Mouse (Mus musculus): Measurements from ENCODE around the gene Gm7075. TPM values are rescaled to one million over a fixed set of nuclear protein-coding genes. Genes with fewer than 3 reads are reported as not detected.
A peak's percentile ranks its signal among the peaks of the same experiment; 100 is the strongest.
"Not testable (repeated sequence)": the region's sequence is repeated elsewhere in the genome, so short reads cannot be mapped to it uniquely, and the experiment has no call there.

Gm7075 gene
- total RNA-seq, 4 experiments from 2014 or later, result not detected

DNA sequence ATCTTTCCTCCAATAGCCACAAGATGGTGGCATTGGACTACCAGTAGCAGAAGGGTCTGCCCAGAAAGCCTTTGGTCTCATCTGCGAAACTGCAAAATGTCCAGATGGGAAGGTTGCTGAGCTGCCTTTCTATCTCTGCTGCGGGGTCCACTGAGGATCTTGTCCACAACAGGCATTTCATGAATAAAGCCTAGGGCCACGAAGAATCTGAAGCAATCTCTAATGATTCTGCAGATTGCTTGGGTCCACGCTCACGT, 1.1 kb upstream of the Gm7075 start:
- DNase-seq (ENCODE audit: low spot score in 2 of 2), result no peak

DNA sequence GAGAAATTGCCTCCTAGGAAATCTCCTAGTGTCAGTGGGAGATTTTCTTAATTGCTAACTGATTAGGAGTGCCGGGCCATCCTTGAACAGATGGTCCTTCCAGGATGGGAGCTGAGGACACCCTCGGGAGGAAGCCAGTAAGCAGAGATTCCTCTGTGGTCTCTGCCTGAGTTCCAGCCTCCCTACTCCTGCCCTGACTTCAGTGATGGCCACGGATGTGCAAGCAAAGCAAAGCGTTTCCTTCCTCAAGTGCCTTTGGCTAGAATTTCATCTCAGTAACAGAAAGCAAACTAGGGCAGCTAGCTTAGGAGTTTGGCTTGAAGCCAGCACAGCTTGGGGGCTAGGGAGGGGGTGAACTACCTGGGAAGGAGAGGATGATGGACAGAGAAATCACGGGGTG, 4.5 kb downstream of the Gm7075 start:
- DNase-seq (ENCODE audit: low spot score in 2 of 2), result no peak

DNA sequence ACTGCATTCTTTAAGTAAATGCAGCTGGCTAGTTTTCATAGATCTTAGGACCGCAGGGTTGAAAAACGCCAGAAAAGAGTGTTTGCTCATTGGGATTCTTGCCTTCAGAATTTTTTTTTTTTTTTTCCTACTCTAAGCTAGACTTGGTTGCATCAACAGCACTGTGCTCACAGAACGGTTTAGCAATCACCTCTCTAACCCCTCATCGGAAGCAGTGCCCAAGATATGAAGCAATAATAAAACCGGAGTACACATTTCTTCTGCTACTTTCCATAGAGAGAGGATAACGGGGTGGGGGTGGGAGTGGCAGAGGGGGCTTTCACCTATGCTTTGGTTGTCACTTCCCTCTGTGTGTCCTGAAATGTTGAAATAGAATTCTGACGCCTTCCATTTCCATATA, 5.7 kb downstream of the Gm7075 start:
- DNase-seq (ENCODE audit: low spot score in 2 of 2), result no peak

DNA sequence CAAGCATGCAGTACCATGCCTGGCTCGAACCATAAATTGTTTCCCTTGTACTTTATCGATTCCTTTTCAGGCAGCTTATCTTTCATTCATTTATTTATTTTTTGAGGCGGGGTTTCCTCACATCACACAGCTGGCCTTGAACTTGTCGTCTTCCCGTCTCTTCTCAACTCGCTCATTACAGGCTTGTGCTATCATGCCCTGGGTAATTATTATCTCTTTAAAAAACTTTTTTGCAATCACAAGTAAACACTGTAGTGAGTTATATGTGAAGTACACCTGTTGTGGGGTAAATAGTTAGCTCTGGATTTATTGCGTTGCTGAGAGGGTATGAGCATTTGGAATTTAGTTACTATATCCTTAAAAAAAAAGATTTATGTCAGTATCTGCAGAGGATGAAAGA, 6.3 kb downstream of the Gm7075 start:
- DNase-seq (ENCODE audit: low spot score in 2 of 2), result no peak

DNA sequence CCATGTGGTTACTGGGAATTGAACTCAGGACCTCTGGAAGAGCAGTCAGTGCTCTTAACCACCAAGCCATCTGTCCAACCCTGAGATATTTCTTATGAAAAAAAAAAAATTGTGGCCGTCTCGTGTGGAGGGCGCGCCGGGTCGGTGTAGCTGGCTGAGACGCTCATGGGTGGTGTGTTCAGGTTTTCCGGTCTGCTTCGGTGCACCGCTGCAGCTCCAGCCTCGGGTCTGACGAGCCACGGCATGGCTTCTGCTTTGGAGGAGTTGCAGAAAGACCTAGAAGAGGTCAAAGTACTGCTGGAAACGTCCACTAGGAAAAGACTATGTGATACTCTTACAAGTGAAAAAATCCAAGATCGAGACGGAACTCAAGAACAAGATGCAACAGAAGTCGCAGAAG, 8.8 kb downstream of the Gm7075 start:
- DNase-seq (ENCODE audit: low spot score in 2 of 2), result no peak

DNA sequence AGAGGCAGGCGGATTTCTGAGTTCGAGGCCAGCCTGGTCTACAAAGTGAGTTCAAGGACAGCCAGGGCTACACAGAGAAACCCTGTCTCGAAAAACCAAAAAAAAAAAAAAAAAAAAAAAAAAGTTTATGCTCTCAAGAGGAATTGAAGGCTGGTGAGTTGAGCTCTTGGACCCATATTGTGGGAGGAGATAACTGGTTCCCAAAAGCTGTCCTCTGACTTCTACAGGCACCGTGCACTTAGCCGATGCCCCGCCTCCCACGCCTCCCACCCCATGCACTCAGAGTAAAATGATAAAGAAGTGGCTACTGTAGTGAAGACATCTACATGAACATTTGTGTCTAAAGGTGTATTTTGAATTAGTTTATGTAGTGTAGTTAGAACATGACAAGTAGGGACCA, 9.9 kb downstream of the Gm7075 start:
- DNase-seq (ENCODE audit: low spot score in 2 of 2), result not testable (repeated sequence)

DNA sequence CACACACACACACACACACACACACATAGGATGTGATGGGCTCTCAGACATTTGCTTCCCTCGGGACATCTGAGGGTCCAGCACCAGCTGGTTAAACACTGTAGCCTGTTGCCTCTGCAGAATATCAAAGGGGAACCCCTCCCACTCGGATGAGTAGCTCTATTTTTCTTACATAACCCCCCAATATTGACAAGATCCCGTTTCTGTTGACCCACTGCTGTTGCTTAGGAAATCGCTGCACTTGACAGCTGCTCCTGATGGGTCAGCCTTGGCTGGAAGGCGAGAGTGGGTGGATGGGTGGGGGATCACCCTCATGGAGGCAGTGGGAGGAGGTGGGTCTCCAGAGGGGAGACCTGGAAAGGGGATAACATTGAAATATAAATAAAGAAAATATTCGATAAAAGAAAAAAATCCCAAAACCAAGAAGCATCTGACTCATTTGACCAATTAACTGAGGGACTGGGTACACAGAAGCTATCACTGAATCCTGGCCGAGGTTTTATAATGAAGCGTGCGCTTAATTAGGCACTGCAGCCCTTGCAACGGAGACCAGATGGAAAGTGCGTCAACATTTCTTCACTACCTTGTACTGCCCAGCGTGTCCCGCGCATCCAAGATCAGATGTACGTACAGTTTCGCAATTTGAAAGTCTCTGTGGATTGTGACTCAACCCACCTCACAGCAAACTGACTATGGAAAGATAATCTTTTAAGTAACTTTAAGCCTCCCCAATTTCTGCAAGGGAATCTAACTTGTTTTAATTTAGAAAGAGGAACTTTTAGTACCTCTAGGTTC, 11.2 kb downstream of the Gm7075 start:
- DNase-seq (ENCODE audit: low spot score in 2 of 2), result no peak

DNA sequence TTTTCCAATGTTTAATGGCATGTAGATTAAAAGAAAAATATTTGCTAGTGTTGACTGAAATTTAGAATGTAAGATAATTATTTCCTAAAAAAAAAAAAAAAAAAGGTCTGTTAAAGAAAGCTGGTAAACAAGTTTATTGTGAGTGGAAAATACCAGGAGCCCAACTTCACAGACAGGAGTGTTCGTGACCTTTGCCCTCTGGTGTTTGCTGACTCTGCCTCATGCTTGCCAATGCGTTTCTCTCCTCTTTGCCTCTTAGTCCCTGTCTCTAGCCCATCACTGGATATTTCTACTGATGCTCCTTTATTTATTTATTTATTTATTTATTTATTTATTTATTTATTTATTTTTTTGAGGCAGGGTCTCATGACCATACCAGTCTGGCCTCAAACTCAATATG, 18.0 kb downstream of the Gm7075 start:
- DNase-seq (ENCODE audit: low spot score in 2 of 2), result no peak

DNA sequence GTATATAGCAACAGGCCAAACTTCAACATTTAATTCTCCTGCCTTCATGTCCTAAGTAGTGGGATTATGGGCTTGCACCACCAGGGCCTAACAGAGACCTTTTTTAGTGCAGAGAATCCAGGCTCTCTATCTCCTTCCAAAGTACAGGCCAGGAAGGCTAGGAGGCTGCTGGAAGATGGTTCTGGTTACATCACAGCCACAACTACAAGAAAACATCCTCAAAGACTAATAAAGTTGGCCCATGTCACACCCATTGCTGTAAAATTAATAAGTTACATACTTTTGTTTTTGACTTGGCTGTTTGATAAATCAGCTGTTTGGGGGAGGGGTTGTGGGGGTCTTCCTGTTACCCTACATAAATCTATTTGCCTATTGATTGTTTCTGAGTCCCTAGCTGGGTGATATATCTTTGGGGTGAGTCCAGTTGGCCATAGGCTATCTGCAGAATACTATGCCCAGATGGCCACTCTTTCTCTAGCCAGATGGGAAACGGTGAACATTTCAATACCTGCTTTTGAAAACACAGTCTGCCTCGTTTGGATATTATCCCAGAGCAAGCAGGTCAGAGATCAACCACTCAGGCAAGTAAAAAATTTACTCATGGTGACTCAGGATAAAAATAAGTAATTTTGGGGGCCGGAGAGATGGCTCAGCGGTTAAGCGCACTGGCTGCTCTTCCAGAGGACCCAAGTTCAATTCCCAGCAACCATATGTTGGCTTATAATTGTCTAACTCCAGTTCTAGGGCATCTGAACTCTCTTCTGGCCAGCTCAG, 18.7 kb downstream of the Gm7075 start:
- DNase-seq (ENCODE audit: low spot score in 2 of 2), result no peak

DNA sequence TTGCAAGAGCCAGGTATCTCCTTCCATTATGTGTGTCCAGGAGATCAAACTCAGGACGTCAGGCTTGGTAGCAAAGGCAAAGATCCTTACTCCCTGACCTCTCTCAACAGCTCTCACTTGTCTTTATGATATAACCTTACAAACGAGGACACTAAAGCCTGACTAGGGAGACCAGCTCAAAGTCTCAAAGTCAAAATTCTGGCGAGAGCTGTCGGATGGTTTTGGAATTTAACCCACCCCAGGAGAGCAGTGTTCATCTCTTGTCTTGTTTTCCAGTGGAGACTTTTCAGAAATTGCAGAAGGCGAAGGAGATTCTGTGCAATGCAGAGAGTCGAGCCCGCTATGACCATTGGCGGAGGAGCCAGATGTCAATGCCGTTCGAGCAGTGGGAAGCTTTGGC, 24.6 kb downstream of the Gm7075 start:
- DNase-seq (ENCODE audit: low spot score in 2 of 2), result no peak

DNA sequence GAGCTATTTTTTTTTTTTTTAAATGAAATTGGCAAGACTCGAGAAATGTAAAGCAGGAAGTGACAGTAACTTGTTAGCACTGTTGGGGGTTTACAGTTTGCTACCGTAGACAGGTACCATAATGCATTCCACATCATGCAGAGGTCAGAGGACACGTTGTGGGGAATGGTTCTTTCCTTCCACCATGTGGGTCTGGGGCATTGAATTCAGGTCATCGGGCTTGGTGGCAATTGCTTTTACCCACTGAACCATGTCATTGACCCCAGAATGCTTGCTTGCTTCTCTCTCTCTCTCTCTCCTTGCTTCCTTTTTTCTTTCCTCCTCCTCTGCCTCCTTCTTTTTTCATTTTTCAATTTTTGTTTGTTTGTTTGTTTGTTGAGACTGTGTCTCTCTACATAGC, 32.6 kb downstream of the Gm7075 start:
- no peak for DNase-seq (ENCODE audit: low spot score in 2 of 2)

DNA sequence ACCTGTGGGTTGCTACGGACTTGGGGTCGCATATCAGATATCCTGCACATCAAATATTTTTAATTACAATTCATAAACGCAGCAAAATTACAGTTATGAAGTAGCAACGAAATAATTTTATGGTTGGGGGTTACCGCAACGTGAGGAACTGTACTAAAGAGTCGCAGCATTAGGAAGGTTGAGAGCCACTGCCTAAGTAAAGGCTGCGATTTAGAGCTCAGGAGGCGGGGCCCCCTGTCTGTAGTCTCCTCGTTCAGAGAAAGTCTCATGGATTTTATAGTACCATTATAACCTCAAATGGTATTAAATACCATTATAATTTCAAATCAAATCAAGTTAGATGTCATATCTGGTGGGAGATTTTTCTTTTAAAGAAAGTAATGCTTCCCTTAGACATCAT, 34.6 kb downstream of the Gm7075 start:
- no peak for DNase-seq (ENCODE audit: low spot score in 2 of 2)

DNA sequence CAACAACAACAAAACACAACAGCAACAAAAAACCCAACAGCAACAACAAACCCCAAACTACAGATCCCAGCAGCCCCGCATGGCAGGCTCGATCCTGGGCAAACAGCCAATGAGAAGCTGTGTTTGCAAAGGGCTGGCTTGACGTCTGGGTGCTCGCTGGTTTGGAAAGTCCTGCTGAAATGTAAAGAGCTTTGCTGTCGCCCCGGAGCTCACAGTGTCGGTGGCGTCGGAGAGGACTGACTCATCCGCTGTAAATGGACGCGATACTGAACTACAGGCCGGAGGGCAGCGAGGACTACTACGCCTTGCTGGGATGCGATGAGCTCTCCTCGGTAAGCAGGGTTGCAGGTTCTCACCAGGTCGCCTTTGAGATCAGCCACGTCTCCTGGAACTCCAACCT, 35.1 kb downstream of the Gm7075 start:
- peak; percentile 83 to 88 for DNase-seq (ENCODE audit: low spot score in 2 of 2)

DNA sequence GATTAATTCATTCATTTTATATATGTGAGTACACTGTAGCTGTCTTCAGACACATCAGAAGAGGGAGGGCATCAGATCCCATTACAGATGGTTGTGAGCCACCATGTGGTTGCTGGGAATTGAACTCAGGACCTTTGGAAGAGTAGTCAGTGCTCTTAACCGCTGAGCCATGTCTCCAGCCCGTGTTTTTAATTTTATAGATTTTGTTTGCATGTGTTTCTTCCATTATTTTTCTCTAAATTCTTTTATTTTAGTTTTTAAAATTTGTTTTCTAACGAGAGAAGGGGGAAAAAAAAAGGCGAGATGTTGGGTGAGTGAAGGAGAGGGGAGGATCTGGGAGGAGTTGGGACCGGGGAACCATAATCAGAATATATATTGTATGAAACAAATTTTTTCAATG, 35.7 kb downstream of the Gm7075 start:
- DNase-seq (ENCODE audit: low spot score in 2 of 2), result not testable (repeated sequence)

DNA sequence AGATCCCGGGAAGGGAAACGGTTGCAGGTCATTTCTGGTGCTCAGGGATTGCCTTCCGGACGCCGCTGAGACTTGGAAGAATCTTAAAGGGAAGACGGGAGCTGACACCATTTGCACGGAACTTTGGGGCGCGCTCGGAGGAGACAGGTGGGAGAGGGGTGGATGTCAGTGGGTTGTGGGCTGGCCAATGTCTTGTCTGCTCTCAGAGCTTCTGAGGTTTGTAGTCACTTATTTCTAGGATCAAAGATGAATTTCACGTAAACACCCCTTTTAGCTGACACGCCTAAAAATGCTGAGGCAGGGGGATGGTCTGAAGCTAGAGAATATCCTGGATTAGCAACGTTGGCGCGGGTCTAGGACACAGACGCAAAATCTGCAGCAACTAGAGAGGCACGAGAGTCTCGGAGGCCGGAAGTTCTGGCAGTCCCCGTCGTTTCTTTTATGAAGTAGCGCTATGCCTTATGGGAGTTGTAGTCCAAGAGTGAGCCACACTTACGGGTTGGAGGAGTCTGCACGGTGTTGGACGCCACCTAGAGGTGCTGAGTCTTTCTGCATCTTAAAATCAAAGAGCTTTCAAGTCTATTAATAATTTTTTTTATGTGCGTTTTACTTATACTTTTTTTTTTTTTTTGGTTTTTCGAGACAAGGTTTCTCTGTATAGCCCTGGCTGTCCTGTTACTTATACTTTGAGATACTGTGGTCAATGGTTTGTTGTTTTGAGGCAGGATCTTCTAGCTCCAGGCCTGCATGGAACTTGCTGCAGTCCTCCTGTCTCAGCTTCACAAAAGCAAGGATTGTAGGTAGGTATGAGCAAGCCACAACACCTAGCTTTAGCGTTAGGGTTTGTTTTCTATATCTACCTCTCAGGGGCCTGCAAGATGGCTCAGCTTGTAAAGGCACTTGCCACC, 39.0 kb downstream of the Gm7075 start, which contains the start of gene Dnajc12:
Gene Dnajc12 (plus strand): TSS at position 72 of the 908 bp plus-strand sequence.
- DNase-seq (ENCODE audit: low spot score in 2 of 2), result peak; percentile 78 to 83

DNA sequence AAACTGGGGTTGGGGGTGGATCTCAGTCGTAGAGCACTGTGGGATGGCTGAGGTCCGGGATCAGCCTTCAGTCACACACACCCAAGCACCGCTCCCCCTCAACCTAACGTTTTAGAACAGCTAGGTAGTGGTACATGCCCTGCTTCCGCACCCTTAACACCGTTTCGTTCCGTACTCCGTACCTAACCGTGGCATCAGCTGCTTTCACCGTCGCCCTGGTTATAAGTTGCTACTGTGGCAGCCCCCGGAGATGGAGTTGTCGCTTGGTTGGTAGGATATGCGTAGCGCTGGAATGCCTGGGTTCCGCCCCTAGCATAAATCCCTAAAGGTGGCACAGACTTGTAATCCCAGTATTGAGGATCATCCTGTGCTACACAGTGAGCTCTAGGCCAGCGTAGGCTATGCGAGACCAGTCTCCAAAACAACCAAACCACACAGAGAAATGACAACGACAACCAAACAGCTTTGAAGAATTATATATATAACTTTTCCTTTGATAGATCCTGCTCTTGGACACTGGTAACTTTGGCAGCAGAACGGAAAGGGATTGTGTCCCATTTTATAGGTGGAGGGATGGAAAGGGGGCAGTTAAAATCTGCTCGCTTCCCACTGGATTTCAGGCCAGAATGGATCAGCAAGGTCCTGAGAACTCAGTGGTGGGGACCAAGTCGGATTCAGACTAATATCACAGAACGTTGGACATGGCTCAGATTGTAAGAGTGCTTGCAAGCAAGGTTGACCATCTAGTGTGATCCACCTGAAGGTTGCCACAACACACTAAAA, 39.9 kb downstream of the Gm7075 start, which contains the start of gene Sirt1:
Gene Sirt1 (minus strand): TSS at position 207 of the 783 bp plus-strand sequence.
- DNase-seq (ENCODE audit: low spot score in 2 of 2), result peak in 1 of 2 experiments; percentile 10

DNA sequence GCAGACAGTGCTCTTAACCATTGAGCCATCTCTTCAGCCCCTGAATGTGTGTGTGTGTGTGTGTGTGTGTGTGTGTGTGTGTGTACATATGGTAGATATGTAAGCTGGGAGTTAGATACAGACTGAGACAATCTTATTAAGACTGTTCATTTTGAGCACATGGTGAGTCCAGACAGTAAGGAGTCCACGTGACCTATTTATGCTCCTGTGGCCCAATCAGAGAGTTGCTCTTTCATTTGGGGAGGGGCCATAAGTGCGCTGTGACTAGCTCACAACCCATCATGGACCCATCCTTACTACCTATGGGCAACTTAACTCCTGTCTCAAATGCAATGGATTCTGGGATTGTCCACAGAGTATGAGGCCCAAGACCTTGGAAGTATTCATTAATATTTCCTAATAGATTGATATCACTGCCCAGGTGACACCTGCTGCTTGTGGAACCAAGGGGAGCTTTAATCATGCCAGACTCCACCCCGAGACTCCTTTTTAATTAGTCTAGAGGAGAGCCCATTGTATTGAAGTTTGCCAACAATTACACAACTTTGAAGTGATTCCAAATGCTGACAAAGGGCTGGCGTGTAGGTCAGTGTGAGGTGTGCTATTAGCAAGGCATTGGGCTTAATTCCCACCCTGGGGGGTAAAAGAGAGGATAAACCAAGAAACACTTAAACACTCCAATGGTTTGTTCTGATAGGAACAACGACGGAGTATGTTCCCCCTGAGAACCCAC, 42.5 kb downstream of the Gm7075 start:
- no peak for DNase-seq (ENCODE audit: low spot score in 2 of 2)

DNA sequence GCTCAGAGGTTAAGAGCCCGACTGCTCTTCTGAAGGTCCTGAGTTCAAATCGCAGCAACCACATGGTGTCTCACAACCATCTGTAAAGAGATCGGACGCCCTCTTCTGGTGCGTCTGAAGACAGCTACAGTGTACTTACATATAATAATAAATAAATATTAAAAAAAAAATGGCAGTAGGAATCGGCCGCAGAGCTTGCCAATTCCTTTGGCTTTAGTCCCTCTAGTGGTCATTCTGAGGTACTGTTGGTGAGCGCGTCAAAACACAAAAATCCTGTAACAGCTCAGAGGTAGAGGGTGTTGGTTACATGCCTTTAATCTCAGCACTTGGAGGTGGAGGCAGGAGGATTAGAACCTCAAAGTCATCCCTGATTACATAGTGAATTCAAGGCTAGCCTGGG, 44.1 kb downstream of the Gm7075 start:
- DNase-seq (ENCODE audit: low spot score in 2 of 2), result peak in 1 of 2 experiments; percentile 62

DNA sequence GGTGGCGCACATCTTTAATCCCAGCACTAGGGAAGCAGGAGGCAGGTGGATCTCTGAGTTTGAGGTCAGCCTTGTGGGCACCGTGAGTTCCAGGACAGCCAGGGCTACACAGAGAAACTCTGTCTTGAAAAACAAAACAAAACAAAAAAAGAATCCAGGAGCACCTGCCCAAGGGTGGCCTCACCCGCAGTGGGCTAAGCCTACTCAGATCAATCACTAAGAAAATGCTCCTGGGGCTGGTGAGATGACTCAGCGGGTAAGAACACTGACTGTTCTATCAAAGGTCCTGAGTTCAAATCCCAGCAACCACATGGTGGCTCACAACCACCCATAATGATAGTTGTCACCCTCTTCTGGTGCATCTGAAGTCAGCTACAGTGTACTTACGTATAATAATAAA, 45.3 kb downstream of the Gm7075 start:
- DNase-seq (ENCODE audit: low spot score in 2 of 2), result no peak

Measured in layer of hippocampus, adult 8-10 months (tissue).